Mouse (Mus musculus): ENCODE measurements around the gene Heyl.
"Not testable (repeated sequence)": the region's sequence is repeated elsewhere in the genome, so short reads cannot be mapped to it uniquely, and the experiment has no call there.

Gene Heyl

GRCm38 (mm10) chr4:123289038-123289437 lies 55.7 kb downstream of the Heyl start:
- no peak for DNase-seq

DNA sequence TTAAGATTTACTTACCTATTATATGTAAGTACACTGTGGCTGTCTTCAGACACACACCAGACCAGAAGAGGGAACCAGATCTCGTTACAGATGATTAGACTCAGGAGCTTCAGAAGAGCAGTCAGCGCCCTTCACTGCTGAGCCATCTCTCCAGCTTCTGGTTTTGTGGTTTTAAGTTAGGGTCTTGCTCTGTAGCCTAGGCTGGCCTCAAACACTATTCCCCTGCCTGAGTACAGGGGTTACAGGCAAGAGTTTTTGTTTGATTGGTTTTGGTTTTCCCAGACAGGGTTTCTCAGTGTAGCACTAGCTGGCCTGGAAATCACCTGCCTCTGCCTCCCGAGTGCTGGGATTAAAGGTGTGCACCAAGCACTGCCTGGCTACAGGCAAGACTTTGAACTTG lies 59.0 kb downstream of the Heyl start:
- no peak for DNase-seq

- no peak for DNase-seq
Observed at GRCm38 (mm10) chr4:123292989-123293388, 59.6 kb downstream of the Heyl start.

DNA sequence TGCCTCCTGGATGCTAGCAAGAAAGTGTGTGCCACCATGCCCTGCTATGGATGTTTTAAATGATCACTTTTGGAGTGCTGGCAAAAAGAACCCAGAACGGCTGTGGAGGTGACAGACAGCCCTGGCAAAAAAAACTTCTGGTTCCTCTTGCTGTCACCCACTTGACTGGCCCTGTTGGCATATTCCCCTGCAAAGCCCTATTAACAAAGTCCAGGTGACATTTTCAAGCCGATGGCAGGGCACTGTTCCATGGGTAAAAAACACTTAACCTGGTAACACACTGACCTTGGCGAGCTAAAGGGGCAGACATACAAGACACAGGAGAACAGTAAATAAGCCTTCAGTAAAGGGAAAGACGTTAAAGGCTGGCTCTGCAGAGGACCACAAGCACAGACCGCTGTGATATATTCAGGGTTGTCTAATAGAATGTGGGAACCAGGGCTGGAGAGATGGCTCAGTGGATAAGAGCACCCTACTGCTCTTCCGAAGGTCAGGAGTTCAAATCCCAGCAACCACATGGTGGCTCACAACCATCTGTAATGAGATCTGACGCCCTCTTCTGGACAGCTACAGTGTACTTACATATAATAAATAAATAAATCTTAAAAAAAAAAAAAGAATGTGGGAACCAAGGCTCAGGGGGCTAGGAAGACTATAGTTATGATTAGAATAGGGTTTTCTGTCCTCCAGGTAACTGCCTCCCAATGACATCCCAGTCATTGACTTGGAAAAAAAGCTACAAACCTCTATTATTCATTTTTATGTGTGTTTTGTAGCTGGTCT lies 60.5 kb downstream of the Heyl start:
- no peak for DNase-seq

DNA sequence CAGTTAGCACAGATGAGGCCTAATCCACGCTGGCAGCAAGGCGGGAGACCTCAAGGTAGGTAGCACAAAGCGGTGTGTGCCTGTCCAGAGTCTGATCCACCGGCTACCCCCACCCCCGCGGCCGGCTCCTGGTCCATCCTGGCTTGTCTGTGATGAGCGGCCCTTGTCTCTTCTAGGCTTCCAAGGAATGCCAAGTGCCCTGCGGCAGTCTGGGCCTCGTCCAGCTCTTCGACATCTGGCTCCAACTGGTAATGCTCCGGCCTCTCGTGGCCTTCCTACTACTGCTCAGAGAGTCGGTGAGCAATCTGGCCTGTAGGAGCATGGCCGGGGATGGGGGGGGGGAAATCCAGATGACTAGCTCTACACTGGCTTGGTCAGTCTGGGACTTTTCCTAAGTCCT lies 61.7 kb downstream of the Heyl start:
- not testable (repeated sequence) for DNase-seq

GRCm38 (mm10) chr4:123295516-123296147 lies 62.3 kb downstream of the Heyl start:
- DNase-seq, result no peak

DNA sequence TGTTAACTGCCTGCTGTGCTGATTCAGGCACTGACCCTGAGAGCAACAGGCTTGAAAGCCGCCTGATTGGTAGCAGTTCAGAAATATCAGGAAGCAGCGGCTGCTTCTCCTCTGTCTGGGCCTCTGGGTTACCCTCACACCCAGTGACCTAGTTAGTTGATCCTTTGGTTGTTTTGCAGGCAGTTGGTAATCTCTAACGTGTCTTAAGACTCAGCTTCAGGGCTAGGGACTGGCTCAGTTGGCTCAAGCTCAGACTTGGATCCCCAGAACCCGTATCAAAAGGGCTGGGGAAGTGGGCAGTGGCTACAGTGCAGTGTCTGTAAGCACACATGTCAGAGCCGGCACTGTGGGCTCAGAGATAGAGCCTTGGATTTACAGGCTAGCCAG lies 62.8 kb downstream of the Heyl start:
- DNase-seq, result no peak

- no peak for DNase-seq
Observed at GRCm38 (mm10) chr4:123297195-123297960, 64.0 kb downstream of the Heyl start.

GRCm38 (mm10) chr4:123298226-123298625 lies 64.9 kb downstream of the Heyl start:
- no peak for DNase-seq

DNA sequence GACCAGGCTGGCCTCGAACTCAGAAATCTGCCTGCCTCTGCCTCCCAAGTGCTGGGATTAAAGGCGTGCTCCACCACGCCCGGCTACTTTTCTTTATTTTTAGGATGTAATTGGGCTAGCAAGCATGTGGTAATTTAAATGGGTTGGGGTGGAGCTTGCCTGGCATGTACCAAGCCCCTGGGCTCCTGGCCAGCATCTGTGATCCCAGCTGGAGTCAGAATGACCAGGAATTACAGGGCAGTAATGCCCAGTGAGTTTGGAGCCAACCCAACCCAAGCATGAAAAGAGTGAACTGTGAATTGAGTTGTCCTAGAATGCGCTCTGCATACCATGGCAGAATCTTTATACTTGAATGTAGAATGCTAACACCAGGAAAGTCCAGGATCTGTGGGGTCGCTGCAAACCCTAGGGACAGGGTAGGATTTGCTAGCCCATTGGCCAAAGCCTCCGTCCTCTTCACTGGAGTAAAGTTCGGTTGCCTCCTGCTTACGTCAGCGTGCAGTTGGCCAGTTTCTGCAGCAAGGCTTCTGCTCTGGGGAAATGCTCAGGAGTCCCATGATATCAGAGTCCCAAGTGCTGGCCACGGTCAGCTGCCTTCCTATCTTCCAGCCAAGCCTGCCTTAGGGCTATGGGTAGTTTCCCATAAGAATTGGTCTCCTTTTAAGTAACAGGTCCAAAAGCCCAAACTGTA lies 65.8 kb downstream of the Heyl start:
- DNase-seq, result peak; percentile 58 to 64
